Mouse (Mus musculus): Measurements from ENCODE around the gene Dpp8. TPM values are rescaled to one million over a fixed set of nuclear protein-coding genes. Genes with fewer than 3 reads are reported as not detected.
A peak's percentile ranks its signal among the peaks of the same experiment; 100 is the strongest.

Gene Dpp8
- polyA plus RNA-seq, 1 experiment, result 24.4 TPM

DNA sequence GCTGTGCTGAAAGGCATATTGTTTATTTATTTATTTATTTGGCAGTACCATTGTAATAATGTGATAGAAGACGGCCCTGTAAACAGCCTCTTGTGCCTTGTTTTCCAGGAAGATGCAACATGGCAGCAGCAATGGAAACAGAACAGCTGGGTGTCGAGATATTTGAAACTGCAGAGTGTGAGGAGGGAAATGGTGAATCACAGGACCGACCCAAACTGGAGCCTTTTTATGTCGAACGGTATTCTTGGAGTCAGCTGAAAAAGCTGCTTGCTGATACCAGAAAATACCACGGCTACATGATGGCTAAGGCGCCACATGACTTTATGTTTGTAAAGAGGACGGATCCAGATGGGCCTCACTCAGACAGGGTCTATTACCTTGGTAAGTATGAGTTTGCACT lies 4.6 kb downstream of the Dpp8 start:
- no peak overlapping the region for H3K4me2 ChIP-seq (ENCODE audit: low read depth)
- no peak overlapping the region for H3K4me3 ChIP-seq
- H3ac ChIP-seq (ENCODE audit: control insufficient read depth, insufficient read length), result no peak overlapping the region
- peaks cover 16% of the 10 kb centered on the region for H3K79me2 ChIP-seq (ENCODE audit: control insufficient read depth, insufficient read depth)
- no peaks in the 10 kb centered on the region for H3K27me3 ChIP-seq (ENCODE audit: control insufficient read depth, insufficient read depth, insufficient read length)
- H3K36me3 ChIP-seq (ENCODE audit: control insufficient read depth, insufficient read depth), result peaks cover 13% of the 10 kb centered on the region
- no peak for TF ChIP-seq MAX (IDR thresholded peaks at IDR 0.05; ENCODE audit: low read depth)
- no peak for TF ChIP-seq REST (IDR thresholded peaks at IDR 0.05; ENCODE audit: insufficient read depth, insufficient read length)
- TF ChIP-seq MYOG (IDR thresholded peaks at IDR 0.05; ENCODE audit: control insufficient read depth in 1 of 3, insufficient read depth in 1 of 3, insufficient read length in 2 of 3, low read depth in 2 of 3), result no peak
- TF ChIP-seq POLR2AphosphoS2 (IDR thresholded peaks at IDR 0.05; ENCODE audit: insufficient read length, low read depth), result no peak
- TF ChIP-seq TCF3 (IDR thresholded peaks at IDR 0.05; ENCODE audit: insufficient read length, low read depth), result no peak
- TF ChIP-seq MYOD1 (IDR thresholded peaks at IDR 0.05; ENCODE audit: control insufficient read depth in 1 of 3, insufficient read length in 2 of 3, low read depth in 2 of 3), result no peak
- no peak for TF ChIP-seq TCF12 (IDR thresholded peaks at IDR 0.05; ENCODE audit: insufficient read depth, poor library complexity, severe bottlenecking)
- TF ChIP-seq E2F4 (IDR thresholded peaks at IDR 0.05; ENCODE audit: insufficient read depth), result no peak
- TF ChIP-seq CEBPB (IDR thresholded peaks at IDR 0.05; ENCODE audit: insufficient read depth, poor library complexity, severe bottlenecking), result no peak
- no peak for TF ChIP-seq SRF (IDR thresholded peaks at IDR 0.05; ENCODE audit: control insufficient read depth, insufficient read length, low read depth)
- no peak for TF ChIP-seq USF1 (IDR thresholded peaks at IDR 0.05; ENCODE audit: low read depth)
- TF ChIP-seq POLR2A (IDR thresholded peaks at IDR 0.05; ENCODE audit: insufficient read length, low read depth), result no peak

DNA sequence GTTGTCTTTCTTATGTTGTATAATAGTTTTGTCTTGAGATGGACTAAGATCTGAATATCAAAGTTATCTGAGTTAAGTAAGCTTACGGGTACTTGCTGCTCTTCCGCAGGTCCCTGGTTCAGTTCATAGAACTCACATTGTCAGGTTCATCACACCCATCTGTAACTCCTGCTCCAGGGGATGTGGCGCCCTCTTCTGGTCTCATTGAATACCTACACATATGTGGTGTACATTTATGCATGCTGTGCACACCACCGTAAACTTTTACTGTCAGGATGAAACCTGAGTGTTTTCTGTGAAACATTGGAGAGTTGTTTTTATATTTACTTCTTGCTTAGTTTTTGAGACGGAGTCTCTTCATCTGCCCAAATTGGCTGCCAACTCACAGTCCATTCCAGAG lies 9.2 kb downstream of the Dpp8 start:
- TF ChIP-seq REST (IDR thresholded peaks at IDR 0.05; ENCODE audit: insufficient read depth, insufficient read length) (no peak), POLR2A (IDR thresholded peaks at IDR 0.05; ENCODE audit: insufficient read length, low read depth) (no peak), MYOD1 (IDR thresholded peaks at IDR 0.05; ENCODE audit: control insufficient read depth in 1 of 3, insufficient read length in 2 of 3, low read depth in 2 of 3) (no peak), POLR2AphosphoS2 (IDR thresholded peaks at IDR 0.05; ENCODE audit: insufficient read length, low read depth) (no peak), TCF3 (IDR thresholded peaks at IDR 0.05; ENCODE audit: insufficient read length, low read depth) (no peak), MYOG (IDR thresholded peaks at IDR 0.05; ENCODE audit: control insufficient read depth in 1 of 3, insufficient read depth in 1 of 3, insufficient read length in 2 of 3, low read depth in 2 of 3) (no peak), MAX (IDR thresholded peaks at IDR 0.05; ENCODE audit: low read depth) (no peak), SRF (IDR thresholded peaks at IDR 0.05; ENCODE audit: control insufficient read depth, insufficient read length, low read depth) (no peak), E2F4 (IDR thresholded peaks at IDR 0.05; ENCODE audit: insufficient read depth) (no peak), USF1 (IDR thresholded peaks at IDR 0.05; ENCODE audit: low read depth) (no peak), CEBPB (IDR thresholded peaks at IDR 0.05; ENCODE audit: insufficient read depth, poor library complexity, severe bottlenecking) (no peak), TCF12 (IDR thresholded peaks at IDR 0.05; ENCODE audit: insufficient read depth, poor library complexity, severe bottlenecking) (no peak)
- H3K36me3 ChIP-seq (ENCODE audit: control insufficient read depth, insufficient read depth), result peaks cover 20% of the 10 kb centered on the region
- H3ac ChIP-seq (ENCODE audit: control insufficient read depth, insufficient read length), result no peak overlapping the region

DNA sequence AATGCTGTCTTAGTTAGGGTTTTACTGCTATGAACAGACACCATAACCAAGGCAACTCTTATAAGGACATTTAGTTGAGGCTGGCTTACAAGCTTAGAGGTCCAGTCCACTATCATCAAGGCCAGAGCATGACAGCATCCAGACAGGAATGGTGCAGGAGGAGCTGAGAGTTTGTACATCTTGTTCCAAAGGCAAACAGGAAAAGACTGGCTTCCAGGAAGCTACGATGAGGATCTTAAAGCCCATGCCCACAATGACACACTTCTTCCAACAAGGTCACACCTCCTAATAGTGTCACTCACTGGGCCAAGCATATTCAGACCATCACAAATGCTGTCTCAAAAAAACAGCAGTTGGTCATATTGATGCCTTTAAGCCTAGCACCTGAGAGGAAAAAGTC lies 14.8 kb downstream of the Dpp8 start:
- H3K79me2 ChIP-seq (ENCODE audit: control insufficient read depth, insufficient read depth), result no peaks in the 10 kb centered on the region
- H3K27me3 ChIP-seq (ENCODE audit: control insufficient read depth, insufficient read depth, insufficient read length), result no peaks in the 10 kb centered on the region
- no peak overlapping the region for H3K4me3 ChIP-seq
- H3K36me3 ChIP-seq (ENCODE audit: control insufficient read depth, insufficient read depth), result peaks cover 42% of the 10 kb centered on the region
- H3K4me2 ChIP-seq (ENCODE audit: low read depth), result no peak overlapping the region
- no peak for TF ChIP-seq USF1 (IDR thresholded peaks at IDR 0.05; ENCODE audit: low read depth)
- no peak for TF ChIP-seq MAX (IDR thresholded peaks at IDR 0.05; ENCODE audit: low read depth)
- TF ChIP-seq CEBPB (IDR thresholded peaks at IDR 0.05; ENCODE audit: insufficient read depth, poor library complexity, severe bottlenecking), result no peak
- TF ChIP-seq MYOD1 (IDR thresholded peaks at IDR 0.05; ENCODE audit: control insufficient read depth in 1 of 3, insufficient read length in 2 of 3, low read depth in 2 of 3), result no peak
- no peak for TF ChIP-seq E2F4 (IDR thresholded peaks at IDR 0.05; ENCODE audit: insufficient read depth)
- no peak for TF ChIP-seq POLR2A (IDR thresholded peaks at IDR 0.05; ENCODE audit: insufficient read length, low read depth)
- no peak for TF ChIP-seq REST (IDR thresholded peaks at IDR 0.05; ENCODE audit: insufficient read depth, insufficient read length)
- TF ChIP-seq TCF3 (IDR thresholded peaks at IDR 0.05; ENCODE audit: insufficient read length, low read depth), result no peak
- no peak for TF ChIP-seq POLR2AphosphoS2 (IDR thresholded peaks at IDR 0.05; ENCODE audit: insufficient read length, low read depth)
- no peak for TF ChIP-seq SRF (IDR thresholded peaks at IDR 0.05; ENCODE audit: control insufficient read depth, insufficient read length, low read depth)
- no peak for TF ChIP-seq MYOG (IDR thresholded peaks at IDR 0.05; ENCODE audit: control insufficient read depth in 1 of 3, insufficient read depth in 1 of 3, insufficient read length in 2 of 3, low read depth in 2 of 3)
- no peak for TF ChIP-seq TCF12 (IDR thresholded peaks at IDR 0.05; ENCODE audit: insufficient read depth, poor library complexity, severe bottlenecking)
- no peak overlapping the region for H3ac ChIP-seq (ENCODE audit: control insufficient read depth, insufficient read length)

More for the DNA sequence above, 9.2 kb downstream of the Dpp8 start:
- no peaks in the 10 kb centered on the region for H3K27me3 ChIP-seq (ENCODE audit: control insufficient read depth, insufficient read depth, insufficient read length)
- no peak overlapping the region for H3K4me3 ChIP-seq
- no peaks in the 10 kb centered on the region for H3K79me2 ChIP-seq (ENCODE audit: control insufficient read depth, insufficient read depth)
- H3K4me2 ChIP-seq (ENCODE audit: low read depth), result no peak overlapping the region

DNA sequence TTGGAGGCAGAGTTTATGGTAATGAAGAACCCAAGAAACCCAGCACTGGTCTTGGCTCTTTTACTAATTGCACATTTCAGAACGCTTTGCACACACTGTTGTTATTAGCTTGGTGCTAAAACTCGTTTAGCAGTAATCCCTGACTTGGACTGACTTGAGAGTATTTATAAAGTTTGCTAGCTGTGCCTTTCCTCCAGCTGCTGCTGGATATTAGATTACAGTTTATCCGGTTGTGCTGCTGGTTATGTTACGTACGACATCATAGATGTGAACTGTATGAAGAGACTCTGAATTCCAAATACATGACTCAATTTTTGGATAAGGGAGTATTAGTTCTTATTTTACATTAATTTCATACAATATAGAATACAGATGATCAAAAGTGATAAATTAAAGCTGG lies 17.2 kb downstream of the Dpp8 start:
- Histone ChIP-seq H3K4me3 (no peak overlapping the region), H3ac (ENCODE audit: control insufficient read depth, insufficient read length) (no peak overlapping the region), H3K4me2 (ENCODE audit: low read depth) (peak overlapping the region; percentile 8), H3K36me3 (ENCODE audit: control insufficient read depth, insufficient read depth) (peaks cover 48% of the 10 kb centered on the region), H3K79me2 (ENCODE audit: control insufficient read depth, insufficient read depth) (no peaks in the 10 kb centered on the region), H3K27me3 (ENCODE audit: control insufficient read depth, insufficient read depth, insufficient read length) (no peaks in the 10 kb centered on the region)
- TF ChIP-seq MYOG (IDR thresholded peaks at IDR 0.05; ENCODE audit: control insufficient read depth in 1 of 3, insufficient read depth in 1 of 3, insufficient read length in 2 of 3, low read depth in 2 of 3), result peak in 1 of 3 experiments; percentile 69
- no peak for TF ChIP-seq POLR2AphosphoS2 (IDR thresholded peaks at IDR 0.05; ENCODE audit: insufficient read length, low read depth)
- peak in 1 of 3 experiments; percentile 7 for TF ChIP-seq MYOD1 (IDR thresholded peaks at IDR 0.05; ENCODE audit: control insufficient read depth in 1 of 3, insufficient read length in 2 of 3, low read depth in 2 of 3)

- H3K36me3 ChIP-seq (ENCODE audit: control insufficient read depth, insufficient read depth), result peaks cover 50% of the 10 kb centered on the region
- no peak overlapping the region for H3ac ChIP-seq (ENCODE audit: control insufficient read depth, insufficient read length)
- no peak overlapping the region for H3K4me2 ChIP-seq (ENCODE audit: low read depth)
- H3K27me3 ChIP-seq (ENCODE audit: control insufficient read depth, insufficient read depth, insufficient read length), result no peaks in the 10 kb centered on the region
- no peaks in the 10 kb centered on the region for H3K79me2 ChIP-seq (ENCODE audit: control insufficient read depth, insufficient read depth)
- no peak for TF ChIP-seq POLR2AphosphoS2 (IDR thresholded peaks at IDR 0.05; ENCODE audit: insufficient read length, low read depth)
- H3K4me3 ChIP-seq, result no peak overlapping the region
Measured at GRCm38 (mm10) chr9:65050981-65051380, 18.8 kb downstream of the Dpp8 start.
